Comparison of ENCODE assay signal across 8 mouse cellular contexts in the genomic region with DNA sequence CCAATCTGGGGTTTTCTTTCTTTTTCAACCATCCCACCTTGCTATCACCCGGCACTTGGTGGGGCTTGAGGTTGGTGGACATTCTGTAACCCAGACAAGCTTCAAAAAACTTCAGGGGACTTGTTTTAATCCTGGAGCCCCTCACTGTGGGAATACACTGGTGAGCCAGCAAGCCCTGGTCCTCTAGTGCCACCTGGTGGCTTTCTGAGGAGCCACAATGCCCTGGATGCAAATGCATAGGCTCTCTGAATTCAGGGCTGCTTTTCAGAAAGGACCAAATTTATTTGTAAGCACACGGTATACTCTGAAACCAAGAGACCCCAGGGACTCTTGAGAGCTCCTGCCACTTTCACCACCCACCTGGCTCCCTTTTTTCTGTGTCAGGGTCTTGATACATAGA. TPM values are rescaled to one million over a fixed set of nuclear protein-coding genes. Genes with fewer than 3 reads are reported as not detected.
A peak's percentile ranks its signal among the peaks of the same experiment; 100 is the strongest.
DNase-seq lines count a peak whose midpoint lies in the region; ATAC-seq lines count a peak whose summit lies in the region.
"Had no signal": no experiment of that assay in that cellular context is flagged by ENCODE, and none has a peak within 500 bp of the region (broad histone marks: within the 10 kb centered on the region; RNA-seq: fewer than 3 reads in every experiment).

No protein-coding gene starts in this region.

- peak; percentile 73 for DNase-seq in MN1 (ENCODE audit: low spot score)
- peak; percentile 41 to 85 for DNase-seq in layer of hippocampus, adult 18-20 months (ENCODE audit: low spot score in 2 of 2)
- DNase-seq in lung, postnatal 36 days, result peak; percentile 83
- DNase-seq in right cerebral cortex, postnatal 25 days, result peak; percentile 66

- peak; percentile 80 for ATAC-seq in CD4-positive, CD25-positive, alpha-beta regulatory T cell, adult 4 months
- peak; percentile 84 for ATAC-seq in common myeloid progenitor, adult 5-6 weeks (replicated peaks; ENCODE audit: low read depth, poor library complexity, severe bottlenecking)
- peak; percentile 88 for ATAC-seq in granulocyte monocyte progenitor cell, adult 5-6 weeks (replicated peaks; ENCODE audit: poor library complexity, severe bottlenecking)

RNA-seq across cellular contexts. Expression of a gene that starts 17.2 kb away (rescaled TPM):
- 1 to 10 TPM; 2.1 to 2.9 TPM for polyA plus RNA-seq in CD4-positive, CD25-positive, alpha-beta regulatory T cell, adult 4 months (2017; shearing (Covaris generic))
- 14.7 and 15.3 TPM in 2 replicates for total RNA-seq in common myeloid progenitor, adult 5-6 weeks (2017)
- 15.6 and 18.5 TPM in 2 replicates for total RNA-seq in granulocyte monocyte progenitor cell, adult 5-6 weeks (2014; fragmentation: Nextera tagmentation)
- total RNA-seq in granulocyte monocyte progenitor cell, adult 5-6 weeks (2017), result 15.8 and 21.6 TPM in 2 replicates
- 10 to 100 TPM; 10.3 to 12.7 TPM for total RNA-seq in layer of hippocampus, adult 18-20 months (2021)

RNA-seq across cellular contexts. Expression of a gene that starts 23.3 kb away (rescaled TPM):
- polyA plus RNA-seq in CD4-positive, CD25-positive, alpha-beta regulatory T cell, adult 4 months (2017; shearing (Covaris generic)), result 100 to 1,000 TPM; 121 to 150 TPM
- total RNA-seq in common myeloid progenitor, adult 5-6 weeks (2017), result 0.82 TPM in 1 of 2 replicates, not detected in the other
- 0.21 TPM in 1 of 2 replicates, not detected in the other for total RNA-seq in granulocyte monocyte progenitor cell, adult 5-6 weeks (2014; fragmentation: Nextera tagmentation)
- total RNA-seq in granulocyte monocyte progenitor cell, adult 5-6 weeks (2017), result 0.31 TPM in 1 of 2 replicates, not detected in the other
- total RNA-seq in layer of hippocampus, adult 18-20 months (2021), result 100 to 1,000 TPM; 141 to 144 TPM

RNA-seq across cellular contexts. Expression of a gene that starts 31.3 kb away (rescaled TPM):
- not detected for polyA plus RNA-seq in CD4-positive, CD25-positive, alpha-beta regulatory T cell, adult 4 months (2017; shearing (Covaris generic))
- total RNA-seq in common myeloid progenitor, adult 5-6 weeks (2017), result not detected in 2 replicates
- total RNA-seq in granulocyte monocyte progenitor cell, adult 5-6 weeks (2014; fragmentation: Nextera tagmentation), result not detected in 2 replicates
- total RNA-seq in granulocyte monocyte progenitor cell, adult 5-6 weeks (2017), result not detected in 2 replicates
- 10 to 100 TPM; 71.2 to 76.5 TPM for total RNA-seq in layer of hippocampus, adult 18-20 months (2021)
- polyA plus RNA-seq: stomach, embryonic 16.5 days had no signal

Comparison
In these comparisons a context has a peak if more than half of its experiments do, and no peak if none do; other contexts are left out.
1. Peak in every context shown above with its lines: DNase-seq and ATAC-seq.
2. RNA of a gene that starts 23.3 kb away (total RNA-seq): 141 to 144 TPM in layer of hippocampus, adult 18-20 months; 0.82 TPM in common myeloid progenitor, adult 5-6 weeks and 0.21 to 0.31 TPM in granulocyte monocyte progenitor cell, adult 5-6 weeks; every median in the first group is over 10 times any median in the second.
3. RNA of a gene that starts 31.3 kb away (total RNA-seq): 71.2 to 76.5 TPM in layer of hippocampus, adult 18-20 months; not detected in common myeloid progenitor, adult 5-6 weeks and not detected in granulocyte monocyte progenitor cell, adult 5-6 weeks; every median in the first group is over 10 times any median in the second.